Mouse (Mus musculus) frontal cortex, postnatal 25 days (tissue): ENCODE measurements around the gene Limd1.
A peak's percentile ranks its signal among the peaks of the same experiment; 100 is the strongest.

Experiments
- DNase-seq, 2 experiments: peaks; one replicate each; pipeline ENCODE4 v3.0.0; 2022; ENCODE audit warnings: low spot score in 2 of 2

The Limd1 gene

DNA sequence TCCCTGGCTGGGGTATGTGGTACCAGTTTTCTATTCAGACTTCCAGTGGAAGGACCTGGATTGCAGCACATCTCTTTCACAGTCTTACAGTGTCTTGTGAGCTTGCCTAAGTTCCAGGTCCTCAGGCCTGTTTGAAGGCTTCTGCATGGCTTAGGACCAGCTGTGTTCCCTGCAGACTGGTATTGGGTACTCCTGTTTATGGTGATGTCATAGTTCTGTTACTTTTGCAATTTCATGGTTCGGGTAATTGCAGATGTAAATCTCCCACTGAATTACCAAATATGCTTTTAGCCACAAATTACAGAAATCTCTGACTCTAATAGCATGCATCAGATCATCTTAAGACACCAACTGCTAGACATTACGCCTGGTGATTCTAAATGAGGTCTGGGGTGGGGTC, 36.6 kb downstream of the Limd1 start:
- DNase-seq, result no peak

DNA sequence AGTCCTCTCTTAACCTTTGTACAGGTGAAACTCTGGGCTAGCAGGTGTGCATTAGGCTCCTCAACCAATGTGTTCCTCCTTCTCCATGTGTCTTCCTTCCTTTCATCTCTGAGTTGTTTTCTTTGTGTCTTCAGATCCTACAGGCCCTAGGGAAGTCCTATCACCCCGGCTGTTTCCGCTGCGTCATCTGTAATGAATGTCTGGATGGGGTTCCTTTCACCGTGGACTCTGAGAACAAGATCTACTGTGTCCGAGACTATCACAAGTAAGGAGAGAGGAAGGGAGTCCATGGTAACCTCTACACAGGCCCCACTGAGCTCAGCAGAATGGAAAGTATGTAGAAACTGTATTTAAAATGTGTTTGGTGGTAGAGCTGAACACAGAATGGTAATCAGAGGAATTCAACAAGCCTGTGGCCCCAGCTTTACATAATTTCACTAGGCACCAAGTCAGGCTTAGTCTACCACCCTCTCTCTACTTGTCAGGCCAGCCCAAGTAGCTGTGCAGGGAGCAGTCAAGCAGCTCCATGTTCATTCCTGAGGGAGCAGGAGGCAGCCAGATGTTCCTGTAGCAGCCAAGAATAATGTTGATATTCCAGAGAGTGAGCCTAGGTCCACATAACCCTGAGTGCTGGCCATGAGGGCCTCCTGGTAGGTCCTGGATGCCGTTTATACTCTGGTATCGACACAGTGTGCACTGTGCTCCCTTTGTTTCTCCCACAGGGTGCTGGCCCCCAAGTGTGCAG, 38.3 kb downstream of the Limd1 start:
- DNase-seq, result no peak

DNA sequence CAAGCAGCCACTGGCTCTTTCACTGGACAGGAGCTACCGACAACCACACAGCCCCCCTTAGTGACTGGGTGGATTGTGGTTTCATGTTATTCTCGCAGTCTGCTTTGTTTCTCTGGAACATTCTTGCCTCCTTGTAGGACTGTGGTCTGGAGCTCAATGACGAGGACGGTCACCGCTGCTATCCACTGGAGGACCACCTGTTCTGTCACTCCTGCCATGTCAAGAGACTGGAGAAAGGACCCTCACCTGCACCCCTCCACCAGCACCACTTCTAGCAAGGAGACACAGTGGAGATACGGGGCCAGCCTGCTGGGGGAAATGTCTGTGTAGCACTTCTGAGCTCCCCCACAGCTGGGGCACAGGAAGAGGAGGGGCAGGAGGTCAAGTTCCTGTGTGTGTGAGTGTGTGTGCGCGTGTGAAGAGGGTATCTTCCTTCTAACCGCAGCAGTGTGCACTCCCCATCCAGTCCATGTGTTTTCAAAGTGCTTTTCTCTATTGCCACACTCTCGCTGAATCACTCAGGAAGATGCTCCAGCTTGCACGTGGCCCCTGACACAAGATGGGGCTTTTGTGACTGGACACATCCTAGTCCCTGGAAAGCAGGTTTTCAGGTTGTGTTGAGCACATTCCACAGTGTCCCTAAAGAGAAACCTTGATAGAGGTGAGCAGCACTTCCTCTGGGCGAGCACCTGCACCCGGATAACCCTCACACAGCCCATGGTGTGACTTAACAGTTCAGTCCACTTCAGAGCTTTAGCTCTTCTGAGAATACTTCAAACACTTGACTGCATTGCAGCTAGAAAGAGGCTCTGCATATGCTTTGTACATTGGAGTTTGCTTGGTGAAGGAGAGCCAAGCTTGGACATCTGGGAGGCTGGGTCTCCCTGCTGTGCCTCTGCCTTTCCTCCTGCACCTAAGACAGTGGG, 40.7 kb downstream of the Limd1 start:
- no peak for DNase-seq

DNA sequence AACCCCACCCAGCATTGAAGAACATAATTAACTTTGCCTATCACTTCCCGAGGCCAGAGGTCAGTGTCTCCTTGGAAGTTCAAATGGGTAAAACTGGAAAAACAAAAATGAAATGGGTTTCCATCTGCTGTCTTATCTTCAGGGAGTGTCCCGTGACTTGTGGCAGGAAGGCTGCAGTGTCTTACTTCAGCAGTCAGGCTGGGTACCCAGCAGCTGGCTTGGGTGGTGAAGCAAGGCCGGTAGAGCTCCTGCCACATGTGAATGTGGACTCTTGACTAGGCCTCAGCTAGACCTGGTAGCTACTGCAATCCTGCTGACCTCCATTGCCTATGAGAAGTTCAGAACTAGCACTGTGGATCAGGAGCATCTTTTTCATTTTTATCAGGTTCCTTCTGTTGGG, 42.2 kb downstream of the Limd1 start:
- DNase-seq, result no peak

DNA sequence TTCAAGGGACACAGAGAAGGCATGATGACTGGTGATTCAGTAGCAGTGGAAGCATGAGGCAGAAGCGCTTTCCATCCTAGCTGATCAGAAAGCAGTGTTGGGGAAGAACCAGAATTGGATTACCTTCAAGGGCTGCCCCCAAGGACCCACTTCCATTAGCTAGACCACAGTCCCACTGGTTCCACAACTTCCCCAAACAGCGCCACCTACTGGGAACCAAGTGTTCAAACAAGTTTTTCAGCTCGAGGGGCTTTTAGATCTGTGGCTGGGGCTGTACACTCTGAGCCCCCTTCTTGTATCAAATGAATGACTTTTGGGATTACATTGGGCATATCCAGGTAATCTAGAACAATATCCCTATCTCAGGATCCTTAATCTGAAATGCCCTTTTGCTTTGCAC, 45.2 kb downstream of the Limd1 start:
- DNase-seq, result no peak

DNA sequence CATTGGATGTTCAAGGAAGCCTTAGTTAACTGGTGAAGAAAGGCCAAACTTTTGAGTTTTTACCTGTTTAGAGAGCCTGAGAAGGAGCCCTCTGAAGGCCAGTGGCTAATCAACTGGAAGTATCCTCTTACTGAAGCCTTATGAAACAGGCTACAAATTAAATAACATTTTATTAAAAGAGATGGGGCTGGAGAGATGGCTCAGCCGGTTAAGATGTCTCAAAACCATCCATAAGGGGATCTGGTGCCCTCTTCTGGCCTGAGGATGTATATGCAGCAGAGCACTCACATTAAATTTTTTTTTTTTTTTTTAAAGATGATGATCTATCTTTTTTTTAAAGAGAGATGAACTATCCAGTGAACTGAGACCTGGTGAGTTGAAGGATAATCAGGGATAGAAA, 46.6 kb downstream of the Limd1 start:
- DNase-seq, result peak in 1 of 2 experiments; percentile 56

DNA sequence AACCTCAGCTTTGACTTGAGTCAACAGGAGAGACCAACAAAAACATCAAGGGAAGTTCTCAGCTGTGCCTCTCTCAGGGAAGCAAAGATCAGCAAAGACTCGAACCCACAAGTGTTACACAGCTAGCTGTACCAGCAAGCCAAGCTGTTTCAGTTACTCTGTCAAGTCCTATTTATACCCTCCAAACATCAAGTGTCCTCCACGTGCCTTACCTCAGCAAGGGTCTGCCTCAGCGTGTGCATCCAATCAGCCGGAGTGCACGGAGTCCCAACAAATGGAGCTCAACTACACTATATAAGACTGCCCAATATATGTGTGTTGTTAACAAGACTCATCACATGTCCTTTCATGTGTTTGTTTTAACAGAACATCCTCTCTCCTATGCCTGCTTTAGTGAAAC, 48.0 kb downstream of the Limd1 start:
- DNase-seq, result no peak

DNA sequence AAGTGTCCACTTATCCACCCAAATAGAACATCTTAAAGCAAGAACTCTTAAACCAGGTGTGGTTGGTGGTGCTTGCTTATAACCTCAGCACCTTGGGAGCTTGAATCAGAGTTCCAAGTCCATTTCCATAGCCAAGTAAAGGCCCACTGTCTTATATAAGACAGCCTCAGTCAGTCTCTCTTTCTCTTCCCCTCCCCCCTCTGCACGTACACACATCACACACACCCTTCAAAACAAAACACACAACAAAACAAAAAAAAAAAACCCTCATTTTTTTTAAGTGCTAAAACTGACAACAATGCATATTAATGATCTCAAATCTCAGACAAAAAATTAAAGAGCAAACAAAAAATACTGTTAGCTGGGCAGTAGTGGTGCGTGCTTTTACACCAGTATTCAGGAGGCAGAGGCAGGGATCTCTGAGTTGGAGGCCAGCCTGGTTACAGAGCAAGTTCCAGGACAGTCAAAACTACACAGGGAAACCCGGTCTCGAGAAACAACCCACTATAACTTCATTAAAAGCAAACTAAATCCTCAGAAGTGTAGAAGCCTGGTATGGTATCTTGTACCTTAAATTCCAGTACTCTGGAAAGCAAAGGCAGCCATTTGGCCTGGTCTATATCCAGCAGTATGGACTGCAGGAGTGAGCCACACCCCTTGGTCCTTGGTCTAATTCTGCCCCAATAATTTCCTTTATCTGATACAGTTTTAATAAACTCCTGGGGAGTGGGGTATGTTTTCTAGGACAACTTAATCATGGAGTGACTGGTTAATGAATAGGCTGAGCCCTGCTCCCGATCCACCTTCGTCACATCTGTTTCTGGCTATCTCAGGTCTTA, 49.8 kb downstream of the Limd1 start:
- no peak for DNase-seq

DNA sequence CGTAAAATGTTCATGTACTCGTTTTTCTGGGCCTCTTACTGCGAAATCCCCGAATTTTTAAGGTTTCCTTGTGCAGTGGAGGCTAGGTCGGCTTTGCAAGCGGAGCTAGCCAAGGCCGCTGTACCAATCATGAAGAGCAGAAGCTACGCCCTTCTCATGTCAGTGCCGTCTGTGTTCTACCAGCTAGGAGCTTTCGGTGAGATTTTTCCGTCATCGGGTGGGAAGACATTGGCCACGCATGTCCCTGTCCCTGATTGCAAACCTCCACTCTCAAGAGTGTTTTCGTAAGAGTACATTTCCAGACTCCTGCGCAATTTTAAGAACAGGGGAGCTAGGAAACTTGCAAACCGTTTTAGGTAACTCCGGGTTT, 50.4 kb downstream of the Limd1 start:
- peak; percentile 35 to 41 for DNase-seq

DNA sequence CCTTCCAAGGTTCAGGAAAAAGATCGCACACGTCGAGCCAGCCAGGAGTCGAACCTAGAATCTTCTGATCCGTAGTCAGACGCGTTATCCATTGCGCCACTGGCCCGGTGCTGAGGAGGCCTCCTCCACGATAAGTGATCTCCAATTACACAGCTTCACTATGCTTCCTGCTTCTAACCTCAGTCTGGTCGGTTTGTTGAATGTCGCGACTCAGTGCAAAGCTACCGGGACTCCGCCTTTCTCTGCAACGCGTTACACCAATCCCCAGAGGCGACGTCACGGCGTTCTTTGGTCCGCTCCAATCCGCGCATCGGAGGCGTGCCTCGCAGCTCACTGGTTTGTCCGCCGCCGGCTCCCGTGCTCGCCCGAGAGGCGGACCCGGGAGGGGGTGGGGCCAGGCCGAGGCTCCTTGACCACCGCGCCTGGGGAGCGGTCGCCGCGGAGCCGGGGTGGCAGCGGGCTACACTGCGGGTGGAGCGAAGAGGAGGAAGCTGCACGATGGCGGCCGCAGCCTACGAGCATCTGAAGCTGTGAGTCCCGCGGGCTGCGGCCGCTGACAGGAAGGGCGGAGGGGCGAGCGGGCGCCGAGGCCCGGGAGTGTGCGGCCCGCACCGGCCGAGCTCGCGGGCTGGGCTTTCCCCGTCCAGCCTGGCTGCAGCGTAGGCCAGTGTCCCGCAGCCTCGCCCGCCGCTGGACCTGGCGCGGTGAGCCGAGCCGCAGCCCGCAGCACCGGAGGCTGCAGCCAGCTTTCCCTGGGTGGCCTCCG, 51.1 kb downstream of the Limd1 start, which contains the start of gene Sacm1l:
Sacm1l (plus strand) TSS at position 368 of the 766 bp plus-strand sequence.
- peak; percentile 95 for DNase-seq

DNA sequence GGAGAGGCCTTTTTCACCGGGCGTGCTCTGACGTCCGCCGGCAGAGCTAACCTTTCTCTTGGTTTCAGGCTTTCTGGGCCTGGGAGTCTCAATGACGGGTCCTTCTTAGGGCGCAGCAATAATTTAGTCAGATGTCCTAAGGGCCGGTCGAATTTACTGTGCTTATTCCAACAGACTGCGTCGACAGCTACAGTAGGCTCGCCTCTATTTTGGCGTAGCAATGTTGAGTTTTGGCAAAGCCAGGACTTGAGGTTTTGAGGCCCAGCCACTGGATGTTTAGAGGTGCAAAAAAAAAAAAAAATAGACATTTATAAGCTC, 51.6 kb downstream of the Limd1 start:
- no peak for DNase-seq

DNA sequence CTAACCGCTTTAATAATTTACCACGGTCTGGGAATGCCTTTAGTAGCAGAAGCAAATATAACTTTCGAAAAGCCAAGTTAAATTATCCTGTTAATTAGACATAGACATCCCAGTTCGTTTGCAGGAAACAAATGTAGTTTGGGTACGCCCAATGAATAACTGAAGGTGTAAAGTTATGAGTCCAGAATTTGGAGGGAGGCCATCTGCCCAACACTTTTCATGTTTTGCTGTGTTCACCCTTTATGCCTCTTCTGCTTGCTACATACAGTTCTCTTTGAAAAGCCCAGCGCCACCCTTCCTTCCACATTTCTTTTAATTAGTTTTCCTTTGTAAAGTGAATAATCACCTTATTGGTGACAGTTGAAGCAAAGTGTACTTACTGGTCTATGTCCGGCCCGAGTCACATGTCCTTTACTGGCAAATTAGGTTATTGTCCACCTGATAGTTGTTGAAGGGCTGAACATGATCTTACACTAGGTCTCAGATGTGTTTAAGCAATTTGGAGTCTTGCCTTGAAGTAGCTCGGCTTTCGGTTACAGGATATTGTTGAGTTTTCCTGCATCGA, 52.1 kb downstream of the Limd1 start:
- no peak for DNase-seq

DNA sequence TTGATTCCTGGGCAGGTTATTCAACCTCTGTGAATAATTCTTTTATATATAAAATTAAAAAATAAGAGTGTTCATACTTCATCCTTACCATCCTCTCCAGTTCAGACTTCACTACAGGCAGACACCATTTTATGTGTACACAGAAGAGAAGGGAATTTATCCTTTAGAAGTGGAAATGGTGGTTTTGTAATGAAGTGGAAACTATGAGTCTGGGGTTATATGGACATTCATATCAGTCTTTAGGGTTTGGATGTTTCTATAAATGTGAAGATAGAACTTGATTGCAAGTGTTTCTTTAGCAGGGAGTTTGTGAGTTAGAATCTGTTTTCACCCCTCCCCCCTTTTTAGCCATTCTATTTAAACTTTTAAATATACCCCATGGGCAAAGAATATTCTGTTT, 52.7 kb downstream of the Limd1 start:
- no peak for DNase-seq

DNA sequence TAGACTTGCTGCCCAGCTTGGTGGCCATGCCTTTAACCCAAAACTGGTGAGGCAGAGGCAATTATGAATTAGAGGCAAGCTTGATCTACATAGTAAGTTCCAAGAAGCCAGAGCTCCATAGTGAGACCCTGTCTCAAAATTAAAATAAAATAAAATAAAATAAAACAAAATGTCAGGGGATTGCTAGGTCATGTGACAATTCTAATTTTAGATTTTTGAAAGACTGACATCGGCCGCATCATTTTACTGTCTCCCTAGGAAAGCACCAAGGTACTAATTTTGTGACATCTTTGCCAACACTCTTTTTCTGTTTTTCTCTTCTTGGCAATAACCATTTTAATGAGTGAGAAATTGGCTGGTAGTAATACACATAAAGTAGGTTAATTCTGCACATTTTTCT, 58.1 kb downstream of the Limd1 start:
- no peak for DNase-seq

DNA sequence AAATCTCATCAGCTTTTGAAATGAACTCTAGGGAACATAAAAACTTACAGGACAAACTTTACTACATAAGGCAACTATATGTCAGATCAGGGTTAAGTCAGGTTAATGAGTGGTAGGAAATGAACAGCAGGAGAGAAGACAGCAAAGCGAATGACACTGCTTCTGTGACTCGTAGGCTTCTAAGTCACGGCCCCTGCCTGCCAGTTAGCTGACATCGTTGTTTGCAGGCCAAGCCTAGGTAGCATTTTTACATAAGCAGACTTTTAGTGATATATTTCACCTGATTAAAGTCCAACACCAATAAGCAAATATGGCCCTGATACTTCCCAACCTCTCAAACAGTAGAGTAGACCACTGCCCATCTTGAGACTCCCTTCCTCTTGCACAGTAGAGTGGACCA, 59.7 kb downstream of the Limd1 start:
- DNase-seq, result no peak

DNA sequence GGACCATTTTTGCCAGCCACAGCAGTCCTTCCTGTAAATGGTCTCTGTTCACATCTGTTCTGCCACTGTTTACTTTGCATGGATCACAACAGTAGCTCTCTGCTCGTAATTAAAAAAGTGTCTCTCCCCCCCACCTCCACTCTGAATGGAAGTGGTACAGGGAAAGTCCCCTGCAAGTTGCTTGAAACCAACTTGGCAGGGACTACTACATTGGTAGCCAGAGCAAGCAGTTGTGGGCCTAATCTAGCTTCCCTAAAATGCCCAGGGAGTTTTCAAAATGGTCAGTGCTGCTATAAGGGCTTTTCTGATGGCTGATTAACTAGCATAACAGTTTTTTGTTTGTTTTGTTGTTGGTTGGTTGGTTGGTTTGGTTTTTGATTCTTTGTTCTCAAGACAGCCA, 60.6 kb downstream of the Limd1 start:
- no peak for DNase-seq

DNA sequence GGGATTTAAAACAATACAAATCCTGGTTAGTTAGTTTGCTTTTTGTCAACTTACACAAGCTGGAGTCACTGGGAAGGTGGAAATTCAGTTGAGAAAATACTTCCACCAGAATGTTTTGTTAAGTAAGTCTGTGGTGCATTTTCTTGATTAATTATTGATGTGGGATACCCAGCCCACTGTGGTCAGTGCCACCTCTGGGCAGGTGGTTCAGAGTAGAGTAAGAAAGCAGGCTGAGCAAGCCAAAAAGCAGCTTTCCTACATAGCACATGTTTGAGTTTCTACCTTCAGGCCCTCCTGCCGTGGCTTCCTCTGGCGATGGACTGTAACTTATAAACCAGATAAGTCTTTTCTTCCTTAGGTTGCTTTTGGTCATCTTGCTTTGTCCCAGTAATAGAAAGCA, 61.3 kb downstream of the Limd1 start:
- DNase-seq, result no peak

DNA sequence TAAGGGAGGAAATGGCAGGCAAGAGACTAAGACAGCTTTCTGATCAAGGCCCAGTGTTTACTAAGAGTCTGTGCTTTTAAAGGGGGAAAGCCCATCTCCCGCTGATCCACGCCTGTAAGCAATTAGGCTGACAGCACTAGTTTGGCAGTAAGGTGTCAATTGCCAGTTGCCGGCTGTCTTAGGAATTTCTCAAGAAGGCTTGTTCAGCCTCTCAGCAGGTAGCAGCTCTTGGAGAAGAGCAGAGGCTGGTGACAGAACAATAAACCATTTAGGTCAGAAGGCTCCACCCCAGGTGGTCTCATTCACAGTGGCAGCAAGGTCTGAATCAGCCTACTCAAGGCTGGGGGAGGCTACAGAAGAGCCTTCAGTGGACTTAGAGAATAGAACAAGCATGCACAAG, 76.1 kb downstream of the Limd1 start:
- no peak for DNase-seq
